Mouse (Mus musculus): ENCODE measurements around the gene Lrrfip1. TPM values are rescaled to one million over a fixed set of nuclear protein-coding genes. Genes with fewer than 3 reads are reported as not detected.

Gene Lrrfip1
- total RNA-seq, 1 experiment = 31.5 TPM

DNA sequence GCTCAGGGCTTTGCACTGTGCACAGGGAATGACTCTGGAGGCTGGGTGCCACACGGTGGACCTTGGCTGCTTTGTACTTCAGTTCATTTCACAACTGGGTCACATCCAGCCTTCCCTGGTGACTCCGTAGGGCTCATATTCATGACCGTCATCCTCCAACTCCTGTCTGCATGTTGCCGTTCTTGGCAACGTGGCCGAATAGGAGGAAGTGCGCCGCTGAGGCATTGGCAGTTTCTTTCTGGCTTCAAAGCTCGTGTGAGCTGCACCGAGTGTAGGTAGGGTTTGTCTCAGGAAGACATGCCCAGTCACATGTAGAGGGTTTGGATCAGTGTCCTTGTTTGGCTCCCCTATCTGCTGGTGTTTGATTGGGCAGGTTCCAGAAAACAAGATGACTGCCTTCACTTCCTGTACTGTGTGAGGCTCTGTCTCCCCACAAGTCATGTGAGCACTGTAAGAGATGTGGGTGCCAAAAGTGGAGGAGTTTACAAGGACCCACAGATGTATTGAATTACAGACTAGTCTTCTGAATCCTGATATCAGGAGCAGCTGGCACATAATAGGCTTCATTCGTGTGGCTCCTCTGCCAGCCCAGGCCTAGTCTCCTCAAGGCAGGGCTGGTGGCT lies 66.5 kb downstream of the Lrrfip1 start:
- no peak for TF ChIP-seq HCFC1 (IDR thresholded peaks at IDR 0.05; ENCODE audit: borderline replicate concordance, insufficient read depth, low read length)
- no peak for TF ChIP-seq ZC3H11A (IDR thresholded peaks at IDR 0.05; ENCODE audit: borderline replicate concordance, low read depth, low read length)
- no peak for TF ChIP-seq ZNF384 (IDR thresholded peaks at IDR 0.05; ENCODE audit: low read depth, low read length)
- no peak for TF ChIP-seq MAFK (IDR thresholded peaks at IDR 0.05; ENCODE audit: insufficient read depth, low read depth, low read length)
- TF ChIP-seq CHD2 (IDR thresholded peaks at IDR 0.05; ENCODE audit: low read depth, low read length) = no peak
- Histone ChIP-seq H3K36me3 (ENCODE audit: control insufficient read depth, insufficient read depth, low read length, poor library complexity, severe bottlenecking) (no peaks in the 10 kb centered on the region), H3K4me3 (ENCODE audit: insufficient read depth in 1 of 2, low read depth in 1 of 2, low read length in 2 of 2, poor library complexity in 1 of 2, severe bottlenecking in 1 of 2) (no peak overlapping the region), H3K9me3 (ENCODE audit: control insufficient read depth, insufficient read depth, low read depth, low read length) (no peaks in the 10 kb centered on the region), H3K4me1 (ENCODE audit: control insufficient read depth in 2 of 2, insufficient read depth in 2 of 2, low read length in 2 of 2, poor library complexity in 1 of 2) (no peaks in the 10 kb centered on the region), H3K9ac (ENCODE audit: insufficient read depth, low read depth, low read length, poor library complexity, severe bottlenecking) (no peak overlapping the region), H3K27ac (ENCODE audit: insufficient read depth, low read depth, low read length, poor library complexity, severe bottlenecking) (no peak overlapping the region)
- no peak for DNase-seq (ENCODE audit: low read depth, low spot score)
- in situ Hi-C loops (cut with MboI; ENCODE audit: low sequenced_read_pairs in 2 of 2, unreplicated experiment in 2 of 2) = no loop called here

DNA sequence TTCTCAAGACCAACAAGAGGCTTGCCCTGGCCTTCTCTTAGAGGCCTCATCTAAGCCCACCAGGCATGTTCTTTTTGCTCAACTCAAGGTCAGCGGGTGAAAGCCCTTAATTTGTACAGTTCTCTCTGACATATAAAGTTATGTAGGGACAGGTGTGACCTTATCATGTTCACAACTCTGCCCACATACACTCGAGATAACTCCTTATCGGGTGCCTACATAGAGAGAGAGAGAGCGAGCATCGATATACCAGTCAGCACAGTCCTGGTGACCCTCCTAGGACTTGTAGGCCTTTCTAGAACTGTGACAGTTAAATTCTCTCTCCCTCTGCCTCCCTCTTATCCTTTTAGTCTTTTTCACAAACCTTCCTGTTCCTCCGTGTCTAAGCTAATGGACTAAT lies 67.5 kb downstream of the Lrrfip1 start:
- Histone ChIP-seq H3K4me3 (ENCODE audit: insufficient read depth in 1 of 2, low read depth in 1 of 2, low read length in 2 of 2, poor library complexity in 1 of 2, severe bottlenecking in 1 of 2) (no peak overlapping the region), H3K4me1 (ENCODE audit: control insufficient read depth in 2 of 2, insufficient read depth in 2 of 2, low read length in 2 of 2, poor library complexity in 1 of 2) (no peaks in the 10 kb centered on the region), H3K9me3 (ENCODE audit: control insufficient read depth, insufficient read depth, low read depth, low read length) (no peaks in the 10 kb centered on the region), H3K36me3 (ENCODE audit: control insufficient read depth, insufficient read depth, low read length, poor library complexity, severe bottlenecking) (no peaks in the 10 kb centered on the region), H3K27ac (ENCODE audit: insufficient read depth, low read depth, low read length, poor library complexity, severe bottlenecking) (no peak overlapping the region), H3K9ac (ENCODE audit: insufficient read depth, low read depth, low read length, poor library complexity, severe bottlenecking) (no peak overlapping the region)
- DNase-seq (ENCODE audit: low read depth, low spot score) = no peak
- in situ Hi-C loops (cut with MboI; ENCODE audit: low sequenced_read_pairs in 2 of 2, unreplicated experiment in 2 of 2) = no loop called here
- TF ChIP-seq ZNF384 (IDR thresholded peaks at IDR 0.05; ENCODE audit: low read depth, low read length) (no peak), CHD2 (IDR thresholded peaks at IDR 0.05; ENCODE audit: low read depth, low read length) (no peak), HCFC1 (IDR thresholded peaks at IDR 0.05; ENCODE audit: borderline replicate concordance, insufficient read depth, low read length) (no peak), MAFK (IDR thresholded peaks at IDR 0.05; ENCODE audit: insufficient read depth, low read depth, low read length) (no peak), ZC3H11A (IDR thresholded peaks at IDR 0.05; ENCODE audit: borderline replicate concordance, low read depth, low read length) (no peak)

DNA sequence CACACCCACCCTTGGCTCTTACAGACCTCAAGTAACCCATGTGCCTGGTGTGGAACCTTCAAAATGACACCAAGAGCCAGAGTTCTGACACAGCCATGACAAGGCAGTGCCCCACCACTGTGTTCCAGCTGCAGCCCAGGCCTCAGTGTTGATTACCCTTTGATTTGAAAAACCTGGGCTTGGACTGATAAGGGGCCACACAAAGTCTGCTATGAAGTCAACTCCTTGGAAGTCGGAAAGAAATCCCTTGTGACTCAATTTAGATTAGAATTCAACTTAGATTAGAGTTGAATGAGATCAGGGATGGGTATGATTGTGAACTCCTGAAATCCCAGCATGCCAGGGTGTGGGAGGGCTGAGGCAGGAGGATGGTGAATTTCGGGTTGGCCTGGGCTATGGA lies 68.1 kb downstream of the Lrrfip1 start:
- no peak overlapping the region for H3K27ac ChIP-seq (ENCODE audit: insufficient read depth, low read depth, low read length, poor library complexity, severe bottlenecking)
- no peaks in the 10 kb centered on the region for H3K9me3 ChIP-seq (ENCODE audit: control insufficient read depth, insufficient read depth, low read depth, low read length)
- H3K9ac ChIP-seq (ENCODE audit: insufficient read depth, low read depth, low read length, poor library complexity, severe bottlenecking) = no peak overlapping the region
- in situ Hi-C loops (cut with MboI; ENCODE audit: low sequenced_read_pairs in 2 of 2, unreplicated experiment in 2 of 2) = no loop called here
- H3K4me1 ChIP-seq (ENCODE audit: control insufficient read depth in 2 of 2, insufficient read depth in 2 of 2, low read length in 2 of 2, poor library complexity in 1 of 2) = no peaks in the 10 kb centered on the region
- no peak for TF ChIP-seq MAFK (IDR thresholded peaks at IDR 0.05; ENCODE audit: insufficient read depth, low read depth, low read length)
- no peak for TF ChIP-seq HCFC1 (IDR thresholded peaks at IDR 0.05; ENCODE audit: borderline replicate concordance, insufficient read depth, low read length)
- TF ChIP-seq CHD2 (IDR thresholded peaks at IDR 0.05; ENCODE audit: low read depth, low read length) = no peak
- no peak for TF ChIP-seq ZNF384 (IDR thresholded peaks at IDR 0.05; ENCODE audit: low read depth, low read length)
- TF ChIP-seq ZC3H11A (IDR thresholded peaks at IDR 0.05; ENCODE audit: borderline replicate concordance, low read depth, low read length) = no peak
- no peak for DNase-seq (ENCODE audit: low read depth, low spot score)
- no peak overlapping the region for H3K4me3 ChIP-seq (ENCODE audit: insufficient read depth in 1 of 2, low read depth in 1 of 2, low read length in 2 of 2, poor library complexity in 1 of 2, severe bottlenecking in 1 of 2)
- H3K36me3 ChIP-seq (ENCODE audit: control insufficient read depth, insufficient read depth, low read length, poor library complexity, severe bottlenecking) = no peaks in the 10 kb centered on the region

DNA sequence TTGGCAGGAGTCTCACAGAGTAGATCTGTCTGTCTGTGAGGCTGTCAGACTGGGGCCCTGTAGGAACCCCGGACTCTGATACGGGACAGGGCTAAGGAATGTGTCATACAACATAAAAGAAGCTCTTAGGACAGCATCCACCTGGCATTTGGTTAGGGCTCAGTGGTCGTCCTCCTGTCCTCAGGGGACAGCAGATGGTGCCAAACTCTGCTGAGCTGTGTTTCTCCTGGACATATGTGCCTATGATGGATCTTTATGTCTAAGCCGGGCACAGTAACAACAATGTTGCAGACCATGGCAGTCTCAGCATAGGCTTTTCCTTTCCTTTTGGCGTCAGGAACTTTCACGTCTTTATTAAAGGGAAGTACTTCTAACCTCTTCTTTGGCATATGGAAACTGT lies 69.2 kb downstream of the Lrrfip1 start:
- in situ Hi-C loops (cut with MboI; ENCODE audit: low sequenced_read_pairs in 2 of 2, unreplicated experiment in 2 of 2) = no loop called here
- no peak overlapping the region for H3K9ac ChIP-seq (ENCODE audit: insufficient read depth, low read depth, low read length, poor library complexity, severe bottlenecking)
- TF ChIP-seq ZNF384 (IDR thresholded peaks at IDR 0.05; ENCODE audit: low read depth, low read length) = no peak
- no peak for TF ChIP-seq MAFK (IDR thresholded peaks at IDR 0.05; ENCODE audit: insufficient read depth, low read depth, low read length)
- TF ChIP-seq CHD2 (IDR thresholded peaks at IDR 0.05; ENCODE audit: low read depth, low read length) = no peak
- no peak for TF ChIP-seq HCFC1 (IDR thresholded peaks at IDR 0.05; ENCODE audit: borderline replicate concordance, insufficient read depth, low read length)
- TF ChIP-seq ZC3H11A (IDR thresholded peaks at IDR 0.05; ENCODE audit: borderline replicate concordance, low read depth, low read length) = no peak
- no peaks in the 10 kb centered on the region for H3K9me3 ChIP-seq (ENCODE audit: control insufficient read depth, insufficient read depth, low read depth, low read length)
- H3K27ac ChIP-seq (ENCODE audit: insufficient read depth, low read depth, low read length, poor library complexity, severe bottlenecking) = no peak overlapping the region
- H3K36me3 ChIP-seq (ENCODE audit: control insufficient read depth, insufficient read depth, low read length, poor library complexity, severe bottlenecking) = no peaks in the 10 kb centered on the region
- no peak for DNase-seq (ENCODE audit: low read depth, low spot score)
- no peak overlapping the region for H3K4me3 ChIP-seq (ENCODE audit: insufficient read depth in 1 of 2, low read depth in 1 of 2, low read length in 2 of 2, poor library complexity in 1 of 2, severe bottlenecking in 1 of 2)
- H3K4me1 ChIP-seq (ENCODE audit: control insufficient read depth in 2 of 2, insufficient read depth in 2 of 2, low read length in 2 of 2, poor library complexity in 1 of 2) = no peaks in the 10 kb centered on the region

All from ES-E14 (cell line).